In the genomic region with DNA sequence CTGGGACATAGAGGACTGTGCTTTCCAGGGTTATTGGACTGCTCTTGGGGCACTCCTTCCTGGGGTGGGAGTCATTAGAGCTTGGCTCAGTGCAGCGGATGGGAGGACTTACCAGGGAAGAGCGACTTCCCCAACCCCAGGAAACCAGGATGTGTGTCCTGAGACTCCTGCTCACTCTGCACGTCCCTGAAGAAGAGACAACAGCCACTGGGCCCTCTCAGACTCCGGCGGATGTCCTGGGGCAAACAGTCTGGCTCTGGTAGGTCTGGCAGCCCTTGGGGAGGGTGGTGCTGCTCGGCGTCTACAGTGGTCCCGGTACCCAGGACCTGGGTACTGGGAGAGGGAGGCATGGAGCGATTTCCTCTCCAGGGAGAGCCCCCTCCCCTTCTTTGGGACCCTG, we compare ENCODE assay signal across 16 mouse cellular contexts. TPM values are rescaled to one million over a fixed set of nuclear protein-coding genes. Genes with fewer than 3 reads are reported as not detected.
DNase-seq lines count a peak whose midpoint lies in the region; ATAC-seq lines count a peak whose summit lies in the region.
"Had no signal": no experiment of that assay in that cellular context is flagged by ENCODE, and none has a peak within 500 bp of the region (broad histone marks: within the 10 kb centered on the region; RNA-seq: fewer than 3 reads in every experiment).

A gene (plus strand): TSS at position 111 of the 400 bp plus-strand sequence.

- DNase-seq in adrenal gland, adult 8-10 months, result peak; percentile 5
- no peak for DNase-seq in adrenal gland, postnatal 25 days
- peak; percentile 38 for DNase-seq in kidney, postnatal 14 days
- DNase-seq in kidney, adult 11 months, result no peak
- DNase-seq in lung, postnatal 36 days, result peak; percentile 71
- no peak for DNase-seq in layer of hippocampus, postnatal 25 days (ENCODE audit: extremely low spot score in 1 of 2, low spot score in 1 of 2)
- no peak for DNase-seq in embryo, embryonic 11 days
- DNase-seq: cerebellum, postnatal 36 days; kidney, adult 8-10 months had no signal

- ATAC-seq in intestine, embryonic 16.5 days, result no peak
- ATAC-seq: activated CD4-positive, CD25-positive, alpha-beta regulatory T cell, adult 4 months; forebrain, embryonic 13.5 days had no signal

- H3K27ac ChIP-seq in intestine, embryonic 16.5 days (ENCODE audit: low read length), result peak within 1 kb of the TSS; percentile 64
- H3K27ac ChIP-seq: forebrain, embryonic 13.5 days; left cerebral cortex, adult 2 months; liver, embryonic 14.5 days; midbrain, embryonic 12.5 days had no signal

- H3K27me3 ChIP-seq in intestine, embryonic 16.5 days (replicated peaks; ENCODE audit: control insufficient read depth, insufficient read depth, low read length), result no peaks in the 10 kb centered on the region
- H3K27me3 ChIP-seq: forebrain, embryonic 13.5 days; midbrain, embryonic 12.5 days had no signal

- no peak within 1 kb of the TSS for H3K4me3 ChIP-seq in intestine, embryonic 16.5 days (ENCODE audit: low read length)
- H3K4me3 ChIP-seq: forebrain, embryonic 13.5 days; left cerebral cortex, adult 2 months; midbrain, embryonic 12.5 days had no signal

- peaks cover 6% of the 10 kb centered on the region; the same call in 1 of the 2 replicates for H3K4me1 ChIP-seq in intestine, embryonic 16.5 days (ENCODE audit: control insufficient read depth, insufficient read depth, low read length)
- H3K4me1 ChIP-seq: forebrain, embryonic 13.5 days; midbrain, embryonic 12.5 days had no signal

- 81% methylated on average over 9 of the region's 9 CpGs for WGBS in intestine, embryonic 16.5 days

- H3K36me3 ChIP-seq in intestine, embryonic 16.5 days (ENCODE audit: control insufficient read depth, insufficient read depth, low read length), result no peaks in the 10 kb centered on the region
- H3K36me3 ChIP-seq: midbrain, embryonic 12.5 days had no signal

- H3K9ac ChIP-seq in intestine, embryonic 16.5 days (ENCODE audit: low read depth, low read length), result no peak within 1 kb of the TSS
- H3K9ac ChIP-seq: forebrain, embryonic 13.5 days; liver, embryonic 14.5 days; midbrain, embryonic 12.5 days had no signal

- H3K4me2 ChIP-seq in intestine, embryonic 16.5 days (ENCODE audit: low read depth, low read length), result no peak within 1 kb of the TSS
- H3K4me2 ChIP-seq: forebrain, embryonic 13.5 days; midbrain, embryonic 12.5 days had no signal

- no peaks in the 10 kb centered on the region for H3K9me3 ChIP-seq in intestine, embryonic 16.5 days (ENCODE audit: control insufficient read depth, low read length)
- H3K9me3 ChIP-seq: forebrain, embryonic 13.5 days; midbrain, embryonic 12.5 days had no signal

RNA-seq across cellular contexts. Expression of the gene that starts here (rescaled TPM):
- 1 to 10 TPM in 1 of 4 experiments, under 1 TPM in 3; 0.77 to 2.1 (median 0.88) TPM for total RNA-seq in adrenal gland, adult 8-10 months (2022)
- total RNA-seq in adrenal gland, postnatal 25 days (2021), result 0.33 and 0.52 TPM in 2 replicates
- polyA plus RNA-seq in intestine, embryonic 16.5 days (2015; fragmentation: Nextera tagmentation; extraction: Ambion mirVana), result 0.62 and 0.98 TPM in 2 replicates
- total RNA-seq in layer of hippocampus, postnatal 25 days (2021), result 1 to 10 TPM; 2.4 to 2.5 TPM
- total RNA-seq: MEL had no signal
- polyA plus RNA-seq: activated CD4-positive, CD25-positive, alpha-beta regulatory T cell, adult 4 months had no signal

Comparison
In these comparisons a context has a peak if more than half of its experiments do, and no peak if none do; other contexts are left out.
1. DNase-seq: peak in adrenal gland, adult 8-10 months (single experiment), kidney, postnatal 14 days (single experiment) and lung, postnatal 36 days (single experiment); none in adrenal gland, postnatal 25 days (single experiment), kidney, adult 11 months (single experiment), layer of hippocampus, postnatal 25 days (0 of 2) and embryo, embryonic 11 days (single experiment).